Mouse (Mus musculus) induced T-regulatory cell, adult 2 months (primary cell): ENCODE measurements around the gene Rtn4ip1.

ENCODE experiments used
- DNase-seq: peaks from one replicate; pipeline ENCODE4 v3.0.0-alpha.2; 2012; ENCODE audit warnings: low read depth

Rtn4ip1 gene

DNA sequence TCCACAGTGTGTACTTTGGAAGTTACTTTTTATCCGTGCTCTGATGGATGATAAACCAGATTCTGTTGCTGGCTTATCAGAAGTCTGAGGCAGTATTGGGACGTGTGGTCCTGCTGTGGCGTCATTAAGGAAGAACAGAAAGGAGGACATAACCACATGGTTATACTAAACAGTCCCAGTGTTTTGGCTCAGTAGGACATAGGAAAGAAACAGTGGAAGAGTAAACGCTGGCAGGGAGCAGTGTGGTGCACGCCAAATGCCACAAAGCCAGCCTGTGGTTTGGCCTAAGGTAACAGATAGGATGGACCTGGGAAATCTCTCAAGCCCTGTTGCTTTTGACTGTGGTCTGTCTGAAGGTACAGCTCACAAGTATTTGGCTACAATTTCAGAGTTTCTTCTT, 27.0 kb downstream of the Rtn4ip1 start:
- no peak for DNase-seq

DNA sequence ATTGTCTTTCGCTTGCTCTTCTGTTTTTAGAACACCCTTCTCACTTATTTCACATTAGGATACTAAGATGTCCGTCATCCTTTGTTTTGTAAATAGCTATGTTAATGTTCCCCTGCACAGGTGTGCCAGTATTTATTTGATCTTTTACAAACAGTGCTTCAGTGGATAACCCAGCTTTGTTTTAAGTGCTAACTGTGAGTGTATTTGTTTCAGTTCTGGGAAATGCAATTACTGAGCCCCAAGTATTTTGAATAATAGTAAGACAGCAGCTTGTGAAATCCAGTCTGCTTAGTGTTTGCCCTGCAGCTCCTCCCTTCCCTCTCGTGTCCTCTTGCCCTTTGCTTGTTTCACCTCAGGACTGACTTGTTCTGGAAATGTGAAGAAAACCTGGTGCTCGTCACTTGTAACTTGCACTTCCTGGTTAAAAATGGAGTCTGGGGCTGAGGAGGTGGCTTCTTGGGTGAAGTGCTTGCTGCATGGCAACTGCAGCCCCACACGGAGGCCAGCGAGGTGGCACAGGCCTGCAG, 37.6 kb downstream of the Rtn4ip1 start:
- DNase-seq, result no peak

DNA sequence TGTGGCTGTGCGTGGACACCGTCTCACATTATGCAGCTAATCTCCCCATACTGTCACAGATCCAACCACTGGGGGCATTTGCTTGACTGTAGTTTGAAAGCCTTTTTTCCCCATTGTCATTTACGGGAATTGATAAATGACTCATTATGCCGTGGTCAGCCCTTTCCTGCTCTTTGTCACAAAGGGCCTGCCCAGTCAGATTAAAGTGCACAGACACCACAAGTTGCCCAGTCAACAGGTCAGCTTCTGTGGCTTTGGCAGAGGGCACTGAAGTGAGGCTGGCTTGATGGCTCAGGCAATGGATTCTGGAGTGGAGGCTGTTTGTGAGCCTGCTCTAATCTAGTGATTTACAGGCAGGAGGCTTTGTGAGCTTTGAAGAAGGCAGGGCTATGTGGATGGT, 42.1 kb downstream of the Rtn4ip1 start:
- no peak for DNase-seq

DNA sequence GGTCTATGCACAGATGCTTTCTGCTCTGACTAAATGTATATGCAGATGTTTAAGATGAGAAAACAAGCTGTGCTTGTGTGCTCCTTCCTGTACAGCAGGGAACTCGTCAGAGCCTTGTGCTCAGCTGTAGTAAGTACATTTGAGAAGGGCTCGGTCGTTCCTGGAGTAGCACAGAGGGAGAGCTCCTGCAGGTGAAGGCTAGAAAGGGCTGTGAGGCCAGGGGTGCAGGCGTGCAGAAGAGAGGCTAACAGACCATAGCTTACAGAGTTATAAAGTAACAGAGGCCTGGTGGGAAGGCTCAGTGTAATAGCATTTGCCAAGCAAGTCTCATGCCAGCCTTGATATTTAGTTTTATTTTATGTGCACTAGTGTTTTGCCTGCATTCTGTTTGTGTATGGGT, 43.8 kb downstream of the Rtn4ip1 start:
- DNase-seq, result no peak

DNA sequence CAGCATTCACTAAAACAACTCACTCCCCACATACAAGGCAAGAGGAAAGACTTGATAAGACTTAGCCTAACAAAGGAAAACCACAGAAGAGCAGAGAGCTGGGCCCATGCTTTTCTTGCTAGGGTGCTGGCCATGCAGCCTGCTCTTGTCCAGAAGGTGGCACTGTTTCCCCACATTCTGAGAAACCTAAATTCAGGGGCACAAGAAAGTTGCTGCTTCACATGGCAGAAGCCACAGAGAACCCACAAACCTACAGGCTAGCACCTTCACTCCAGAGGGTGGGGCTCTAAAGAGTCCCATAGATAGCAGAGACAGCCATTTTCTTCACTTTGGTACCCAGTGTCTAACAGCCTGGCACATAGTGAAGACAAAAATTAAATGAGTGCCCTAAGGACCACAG, 52.3 kb downstream of the Rtn4ip1 start:
- peak; percentile 88 for DNase-seq

DNA sequence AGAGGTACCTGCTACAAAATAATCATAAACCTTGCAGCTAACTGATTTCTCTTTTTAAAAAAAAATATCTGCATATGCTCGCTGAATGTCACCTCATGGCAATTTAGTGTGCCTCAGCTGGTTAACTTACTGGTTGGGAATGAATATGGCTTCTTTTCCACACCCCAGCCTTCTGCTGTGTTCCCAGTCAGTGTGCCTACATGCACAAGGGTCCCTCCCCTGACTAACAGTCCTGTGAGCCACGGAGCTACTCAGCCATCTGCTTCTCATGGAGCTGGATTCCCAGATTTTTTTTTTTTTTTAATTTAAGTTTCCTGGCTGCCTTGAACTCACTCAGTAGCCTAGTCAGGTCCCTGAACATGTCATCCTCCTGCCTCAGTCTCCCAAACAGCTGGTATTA, 63.3 kb downstream of the Rtn4ip1 start:
- DNase-seq, result no peak

DNA sequence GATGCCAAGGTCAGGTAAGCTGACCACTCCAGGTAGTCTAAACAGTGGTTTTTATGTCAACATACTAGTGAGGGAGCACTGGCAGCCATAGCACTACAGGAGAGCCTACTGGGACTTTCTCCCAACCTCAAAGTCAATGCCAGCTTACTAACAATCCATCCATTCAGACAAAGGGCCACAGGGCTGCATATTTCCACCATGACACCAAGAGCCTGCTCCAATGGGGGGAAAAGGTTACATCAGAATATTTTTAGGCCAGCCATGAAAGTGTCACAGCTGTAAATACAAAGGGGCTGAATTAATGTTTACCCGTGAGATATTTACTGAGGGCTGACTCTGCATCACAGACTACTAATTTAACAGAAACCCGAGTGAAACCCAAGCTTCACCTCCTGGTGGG, 71.6 kb downstream of the Rtn4ip1 start:
- DNase-seq, result no peak

DNA sequence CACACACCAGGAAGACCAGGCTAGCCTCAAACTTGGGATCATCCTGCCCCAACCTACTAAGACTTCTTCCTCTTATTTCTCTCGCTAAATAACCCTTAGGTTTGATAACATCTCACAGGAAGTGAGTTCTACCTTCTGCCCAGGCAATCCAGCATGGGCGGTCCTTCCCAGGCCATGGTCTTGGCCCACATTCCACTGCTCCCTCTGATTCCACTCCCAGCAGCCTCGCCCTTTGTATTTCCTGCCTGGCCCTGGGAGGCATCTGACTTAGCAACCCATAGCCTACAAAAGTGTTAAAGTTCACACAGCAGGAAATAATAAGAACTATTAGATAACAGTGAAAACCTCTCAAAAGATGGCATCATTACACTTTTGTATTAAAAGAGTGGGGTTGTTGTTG, 75.7 kb downstream of the Rtn4ip1 start:
- DNase-seq, result no peak

DNA sequence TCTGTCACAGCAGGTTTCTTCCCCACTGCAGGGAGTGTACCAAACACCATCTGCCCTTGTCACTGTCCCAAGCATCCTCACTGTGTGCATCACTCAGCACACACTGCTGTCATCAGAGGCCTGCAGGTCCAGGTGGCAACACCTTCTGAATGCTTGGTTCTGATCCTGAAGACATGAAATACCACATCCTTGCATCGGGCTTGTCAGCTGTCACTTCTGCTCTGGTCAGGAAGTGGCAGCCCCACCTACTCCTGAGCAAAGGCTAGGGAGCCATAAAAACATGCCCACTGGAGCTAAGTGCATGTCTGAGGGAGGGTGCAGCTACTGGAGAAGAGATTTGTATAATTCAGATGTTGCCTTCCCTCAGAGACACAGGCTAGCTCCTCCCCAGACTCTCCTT, 78.5 kb downstream of the Rtn4ip1 start:
- peak; percentile 63 for DNase-seq

DNA sequence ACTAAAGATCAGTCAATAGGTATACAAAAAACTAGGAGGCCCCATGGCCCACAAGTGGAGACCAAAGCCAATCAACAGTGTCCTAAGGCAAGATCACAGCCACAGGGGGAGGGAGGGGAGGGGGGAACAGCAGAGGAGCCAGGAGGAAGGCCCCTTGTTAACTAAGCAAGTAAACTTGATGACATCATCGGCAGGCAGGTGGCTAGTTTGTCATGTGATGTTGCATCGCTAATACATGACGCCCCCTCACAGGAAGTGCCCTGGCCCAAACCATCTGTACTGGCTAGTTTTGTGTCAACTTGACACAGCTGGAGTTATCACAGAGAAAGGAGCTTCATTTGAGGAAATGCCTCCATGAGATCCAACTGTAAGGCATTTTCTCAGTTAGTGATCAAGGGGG, 79.1 kb downstream of the Rtn4ip1 start:
- DNase-seq, result peak; percentile 41

DNA sequence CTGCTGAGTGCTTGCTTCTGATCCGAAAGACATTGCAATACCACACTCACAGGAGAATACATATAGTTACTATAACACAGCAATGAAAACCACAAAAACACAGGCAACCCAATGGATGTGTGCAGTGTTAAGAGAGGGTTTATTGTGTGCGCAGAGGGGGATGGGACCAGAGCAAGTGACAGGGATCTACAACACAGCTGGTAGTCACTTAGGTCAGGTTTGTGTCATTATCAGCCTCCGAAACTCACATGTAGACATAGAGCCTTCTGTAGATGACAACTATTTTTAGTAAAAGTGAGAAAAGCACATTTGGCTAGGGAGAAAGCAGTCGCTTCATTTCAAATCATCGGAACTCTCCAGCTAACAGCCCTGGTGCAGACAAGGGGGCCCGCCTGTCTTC, 80.9 kb downstream of the Rtn4ip1 start:
- no peak for DNase-seq

DNA sequence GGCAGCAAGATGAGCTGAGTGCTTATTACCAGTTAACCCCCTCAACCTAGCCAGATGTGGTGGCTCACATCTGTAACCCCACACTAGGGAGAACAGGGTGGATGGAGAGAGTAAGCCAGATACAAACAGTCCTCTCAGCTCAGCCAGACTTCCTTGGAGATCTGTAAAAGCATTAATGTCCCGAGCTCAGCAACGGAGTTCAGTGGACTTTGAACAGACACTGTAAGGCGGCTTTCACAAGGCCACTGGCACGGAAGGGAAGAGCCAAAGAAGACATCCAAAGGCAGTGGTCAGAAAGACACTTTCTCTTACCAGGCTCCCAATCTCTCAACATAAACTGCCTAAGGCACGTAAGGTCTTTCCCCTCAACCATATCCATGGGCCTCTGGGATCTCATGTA, 81.6 kb downstream of the Rtn4ip1 start:
- DNase-seq, result no peak

DNA sequence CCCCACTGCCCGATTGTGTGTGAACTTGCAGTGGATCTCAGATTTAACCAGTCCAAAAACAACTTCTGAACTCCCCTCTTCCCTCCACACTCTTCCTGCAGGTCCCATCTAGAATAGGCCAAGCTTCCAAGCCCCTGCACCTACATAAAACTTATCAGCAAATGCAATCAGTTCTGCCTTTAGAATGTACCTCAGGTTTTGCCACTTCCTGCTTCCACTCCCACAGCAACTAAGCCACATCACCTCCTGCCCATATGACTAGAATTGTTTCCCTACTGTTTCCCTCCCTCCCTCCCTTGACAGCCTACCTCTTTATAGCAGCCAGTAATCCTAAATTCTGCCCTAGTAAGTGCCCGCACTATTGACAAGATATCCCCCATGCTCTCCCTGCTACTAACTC, 82.3 kb downstream of the Rtn4ip1 start:
- peak; percentile 48 for DNase-seq

DNA sequence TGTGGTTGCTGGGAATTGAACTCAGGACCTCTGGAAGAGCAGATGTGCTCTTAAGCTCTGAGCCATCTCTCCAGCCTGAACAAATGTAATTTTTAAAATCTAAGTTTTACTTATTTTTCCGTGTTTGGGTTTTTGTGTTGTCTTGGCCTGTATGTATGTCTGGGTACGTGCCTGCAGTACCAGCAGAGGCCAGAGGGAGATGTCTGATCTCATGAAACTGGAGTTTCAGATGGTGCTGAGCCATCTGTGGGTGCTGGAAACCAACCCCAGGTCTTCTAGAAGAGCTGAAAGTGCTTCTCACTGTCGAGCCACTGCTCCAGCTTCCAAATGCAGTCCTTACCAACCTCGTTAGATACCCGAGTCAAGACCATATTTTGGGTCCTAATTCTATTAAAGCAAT, 89.7 kb downstream of the Rtn4ip1 start:
- no peak for DNase-seq

DNA sequence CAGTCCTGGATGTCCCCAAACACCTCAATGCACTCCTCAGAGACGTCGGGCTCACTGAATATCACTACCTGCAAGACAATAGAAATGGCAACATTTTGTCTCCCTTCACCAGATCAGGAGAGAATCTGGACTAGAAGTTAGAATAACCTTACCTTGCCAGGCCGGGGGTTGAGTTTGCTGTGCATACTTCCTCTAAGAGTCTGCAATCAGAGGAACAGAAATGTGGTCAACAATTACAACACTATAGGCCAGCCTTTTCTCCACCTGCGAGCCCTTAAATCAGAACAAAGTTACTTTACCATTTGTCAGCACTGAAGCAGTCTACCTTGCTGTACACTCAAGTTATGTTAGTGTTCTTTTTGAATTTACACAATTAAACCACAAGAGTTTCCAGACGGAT, 90.9 kb downstream of the Rtn4ip1 start:
- DNase-seq, result no peak

DNA sequence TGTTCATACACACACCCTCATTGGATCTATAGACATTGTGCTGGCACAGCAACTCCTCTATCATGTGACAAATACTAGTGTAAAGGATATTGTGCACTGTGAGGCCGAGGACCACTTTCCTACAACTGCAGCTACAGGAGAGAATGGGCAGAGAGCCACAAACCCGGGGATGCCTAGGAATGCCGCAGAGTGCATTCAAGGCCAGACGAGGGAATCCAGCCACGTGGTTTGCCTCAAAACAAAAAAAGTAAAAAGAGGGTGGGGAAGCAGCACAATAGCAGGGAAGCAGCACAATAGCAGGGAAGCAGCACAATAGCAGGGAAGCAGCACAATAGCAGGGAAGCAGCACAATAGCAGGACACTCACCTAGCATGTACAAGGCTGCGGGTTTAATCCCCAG, 91.6 kb downstream of the Rtn4ip1 start:
- no peak for DNase-seq

DNA sequence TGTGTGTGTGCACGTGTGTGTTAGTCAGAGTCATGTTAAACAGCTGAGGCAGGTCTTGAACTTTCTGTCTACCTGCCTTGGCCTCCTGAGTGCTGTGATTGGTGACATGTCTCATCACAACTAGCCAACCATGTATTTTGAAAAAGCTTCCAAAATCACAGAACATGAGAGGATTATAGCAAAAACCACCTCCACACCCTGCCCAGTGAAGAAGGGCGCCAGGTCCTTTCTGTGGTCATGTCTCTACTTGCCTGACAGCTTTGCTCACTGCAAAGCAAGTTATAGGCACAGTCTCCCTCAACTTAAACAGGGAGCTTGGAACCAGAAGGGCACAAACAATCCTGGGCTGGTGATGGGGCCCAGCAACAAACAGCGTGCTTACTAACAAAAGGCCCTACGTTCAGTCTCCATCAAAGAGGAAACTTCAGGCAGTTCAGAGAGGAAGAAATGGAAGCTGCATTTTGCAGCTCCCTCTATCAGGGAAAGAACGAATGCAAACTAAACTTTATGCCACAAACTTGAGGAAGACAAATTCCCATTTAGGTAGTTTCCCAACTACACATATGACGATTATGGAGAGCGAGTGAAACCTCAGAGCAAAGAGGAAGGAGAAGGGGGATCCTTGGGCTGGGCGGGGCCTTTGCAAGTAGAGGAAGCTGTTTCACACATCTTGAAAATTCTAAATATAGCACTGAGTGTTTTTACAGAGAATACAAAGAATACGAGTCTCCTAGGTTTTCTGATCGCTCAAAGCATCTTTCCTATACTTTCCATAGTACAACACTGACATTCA, 94.4 kb downstream of the Rtn4ip1 start:
- peak; percentile 89 for DNase-seq

DNA sequence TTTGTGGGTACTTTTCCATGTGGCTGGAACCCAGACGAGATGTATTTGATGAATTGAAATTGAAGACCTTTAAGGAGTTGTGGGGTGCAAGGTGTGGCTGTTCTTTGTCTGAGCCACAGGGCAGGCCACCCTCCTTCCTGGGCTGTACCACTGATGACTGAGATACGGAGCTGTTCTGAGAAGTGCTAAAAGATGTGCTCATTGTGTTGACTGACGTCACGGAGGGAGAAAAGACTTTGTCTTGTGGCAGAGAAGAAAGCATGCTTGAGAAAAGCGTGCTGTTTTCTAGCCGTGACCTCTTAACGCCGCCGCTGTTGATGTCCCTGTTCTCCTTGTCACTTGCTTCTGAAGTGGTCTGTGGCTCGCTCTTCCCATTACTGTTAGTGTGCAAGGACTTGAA, 95.7 kb downstream of the Rtn4ip1 start:
- peak; percentile 95 for DNase-seq

DNA sequence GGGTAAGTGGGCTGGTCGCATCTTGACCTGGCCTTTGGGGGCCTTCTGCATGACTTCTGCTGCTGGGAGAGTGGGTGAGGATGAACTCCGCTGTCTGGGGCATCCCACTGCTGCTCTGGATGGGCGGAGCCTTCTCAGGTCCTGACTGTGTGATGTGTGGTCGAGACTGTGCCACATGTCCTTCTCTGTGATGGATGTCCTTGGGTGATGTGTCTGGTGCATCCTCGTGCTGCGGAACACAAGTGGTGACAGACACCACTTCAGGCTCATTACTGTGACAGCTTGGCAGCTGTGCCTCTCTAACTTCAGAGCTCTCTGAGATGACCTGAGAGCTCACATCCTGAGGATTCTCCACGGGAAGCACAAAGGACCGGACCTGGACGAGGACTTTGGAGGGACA, 96.4 kb downstream of the Rtn4ip1 start:
- peak; percentile 65 for DNase-seq

DNA sequence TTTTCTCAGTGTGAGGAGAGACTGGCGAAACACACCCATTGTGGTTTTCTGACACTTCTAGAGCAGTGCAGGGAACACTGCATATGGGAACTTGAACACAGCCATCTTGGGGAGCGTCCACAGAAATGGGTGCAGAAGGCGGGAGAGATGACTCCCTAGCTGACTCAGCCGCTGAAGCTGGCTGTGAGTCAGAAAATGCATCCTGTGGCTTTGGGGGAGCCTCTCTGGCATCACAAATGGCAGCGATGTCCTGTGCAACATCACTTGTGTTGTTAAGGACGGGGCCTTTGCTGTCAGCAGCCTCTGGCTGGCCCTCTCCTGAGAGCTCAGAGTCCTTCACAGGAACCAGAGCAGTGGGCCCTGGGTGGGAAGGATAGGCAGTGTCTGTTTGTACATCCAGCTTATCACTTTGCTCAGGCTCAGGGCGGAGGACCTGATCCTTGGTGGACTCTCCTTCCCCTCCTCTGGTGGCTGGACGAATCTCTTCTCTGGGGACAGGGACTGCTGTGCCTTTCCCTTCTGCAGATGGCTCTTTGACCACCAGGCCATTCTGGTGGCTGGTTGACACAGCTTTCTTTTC, 97.0 kb downstream of the Rtn4ip1 start:
- peak; percentile 83 for DNase-seq

DNA sequence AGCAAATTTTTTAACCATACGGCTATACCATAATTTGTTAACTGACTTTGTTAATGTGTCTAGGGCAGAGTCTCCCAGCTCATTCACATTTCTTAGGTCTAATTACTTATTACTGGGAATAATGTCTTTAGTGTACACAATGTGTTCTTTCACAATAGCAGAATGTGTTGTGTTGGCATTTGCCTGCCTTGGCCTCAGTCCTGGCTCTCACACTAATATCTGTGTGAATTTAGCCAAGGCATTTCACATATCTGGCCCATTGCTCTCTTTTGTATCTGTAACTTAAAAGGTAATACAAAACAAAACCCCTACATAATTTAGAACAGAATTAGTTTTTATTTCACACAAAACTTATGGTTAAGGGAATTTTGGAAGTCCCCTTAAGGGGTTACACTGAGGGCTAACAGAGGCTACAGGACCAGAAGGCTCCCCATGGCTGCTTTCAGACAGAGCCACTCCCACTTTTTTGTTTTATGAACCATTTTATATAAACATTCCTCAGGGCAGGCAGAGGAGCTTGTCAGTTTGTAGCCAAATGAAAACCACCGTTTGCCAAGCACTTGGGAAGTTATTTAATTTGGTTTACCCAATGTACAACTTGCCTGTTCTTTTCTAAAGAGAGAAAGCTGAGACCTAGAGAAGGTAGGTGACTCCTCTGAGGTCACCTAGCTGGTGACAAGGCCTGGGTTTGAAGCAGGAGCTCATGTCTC, 98.7 kb downstream of the Rtn4ip1 start:
- no peak for DNase-seq

DNA sequence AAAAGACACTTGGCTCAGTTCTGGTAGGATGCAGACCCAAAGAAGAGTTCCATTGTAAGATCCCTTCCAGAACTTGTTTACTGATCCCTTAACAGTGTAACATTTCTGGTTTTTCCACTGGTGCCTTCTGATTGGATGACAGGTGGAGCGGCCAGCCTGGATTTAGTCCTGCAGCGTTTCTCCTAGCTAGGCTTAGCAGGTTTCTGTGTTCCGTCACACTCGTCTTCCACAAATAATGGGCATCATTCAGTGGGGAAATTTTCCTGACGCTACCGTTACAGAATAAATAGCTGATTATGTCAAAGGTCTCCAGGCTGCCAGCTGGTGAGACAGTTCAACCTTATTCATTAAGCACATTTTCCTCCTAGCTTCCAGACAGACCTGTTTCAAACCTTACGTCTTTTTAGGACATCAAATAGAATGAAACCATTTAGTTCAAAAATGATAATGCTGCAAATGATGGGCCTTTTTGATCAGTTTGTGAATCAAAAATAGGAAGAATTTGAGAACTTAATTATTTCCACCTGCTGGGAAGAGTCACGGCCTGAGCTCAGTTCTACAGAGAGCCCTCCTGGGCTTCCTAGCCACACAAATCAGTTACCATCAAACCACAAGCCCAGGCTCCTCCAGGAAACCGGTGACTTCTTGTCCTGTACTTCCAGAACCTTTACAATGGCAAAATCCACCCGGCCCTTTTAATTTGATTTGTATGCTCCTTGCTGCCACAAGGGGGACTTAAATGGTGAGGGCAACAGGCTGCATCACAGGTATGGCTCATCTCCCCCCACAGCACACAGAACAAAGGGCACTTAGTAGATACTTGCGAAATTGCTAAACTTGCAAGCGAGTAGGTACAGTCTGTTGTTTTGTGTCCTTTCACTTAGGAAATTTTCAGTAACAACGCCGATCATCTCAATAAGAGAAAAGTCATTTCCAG, 100.7 kb downstream of the Rtn4ip1 start:
- peak; percentile 84 for DNase-seq
